Mouse (Mus musculus) embryo, embryonic 11.5 days (tissue): ENCODE results near the gene Mrap2.
"Not testable (repeated sequence)": the region's sequence is repeated elsewhere in the genome, so short reads cannot be mapped to it uniquely, and the experiment has no call there.

ENCODE experiments used
- DNase-seq: peaks from one replicate; pipeline ENCODE4 v3.0.0-alpha.2; 2012; ENCODE audit warnings: low read depth, low spot score

Gene Mrap2

DNA sequence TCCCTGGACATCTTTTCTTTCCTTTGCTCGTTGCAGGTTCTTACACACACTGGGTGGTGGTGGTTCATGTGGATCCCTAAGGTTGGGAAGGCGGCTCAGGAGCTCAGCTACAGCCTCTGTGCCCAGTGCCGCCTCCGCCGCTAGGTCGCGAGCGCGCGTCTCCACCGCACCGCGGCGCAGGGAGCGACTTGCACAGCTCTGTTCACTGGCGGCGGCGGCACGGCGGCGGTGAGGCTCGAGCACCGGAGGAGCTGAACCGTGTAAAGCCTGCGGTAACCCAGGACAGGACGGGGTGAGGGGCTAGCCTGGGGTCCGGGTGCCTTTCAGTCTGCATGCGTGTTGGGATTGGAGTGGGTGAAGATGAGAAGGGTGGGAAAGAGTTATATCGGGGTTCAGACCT lies at the start of gene Mrap2:
Gene Mrap2 (plus strand): TSS at position 201 of the 400 bp plus-strand sequence.
- DNase-seq, result peak; percentile 30

DNA sequence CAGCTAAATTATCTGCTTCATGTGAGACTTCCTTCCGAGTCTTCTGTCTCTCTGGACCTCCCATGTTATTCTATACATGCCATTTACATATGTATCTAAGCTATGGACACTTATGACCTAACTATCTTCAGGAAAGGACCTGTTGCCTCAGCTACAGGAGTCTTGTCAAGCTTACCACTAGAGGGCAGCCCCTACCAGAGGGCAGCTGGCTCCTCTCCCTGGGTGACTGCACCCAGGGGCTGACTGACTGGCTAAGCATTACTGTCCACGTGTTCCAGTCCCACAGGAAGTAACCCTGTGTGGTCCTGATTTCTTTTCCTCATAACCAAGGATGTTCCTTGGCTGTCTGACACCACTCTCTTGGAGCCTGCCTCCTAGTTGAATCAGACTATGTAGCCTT lies 46.1 kb upstream of the Mrap2 start:
- no peak for DNase-seq

DNA sequence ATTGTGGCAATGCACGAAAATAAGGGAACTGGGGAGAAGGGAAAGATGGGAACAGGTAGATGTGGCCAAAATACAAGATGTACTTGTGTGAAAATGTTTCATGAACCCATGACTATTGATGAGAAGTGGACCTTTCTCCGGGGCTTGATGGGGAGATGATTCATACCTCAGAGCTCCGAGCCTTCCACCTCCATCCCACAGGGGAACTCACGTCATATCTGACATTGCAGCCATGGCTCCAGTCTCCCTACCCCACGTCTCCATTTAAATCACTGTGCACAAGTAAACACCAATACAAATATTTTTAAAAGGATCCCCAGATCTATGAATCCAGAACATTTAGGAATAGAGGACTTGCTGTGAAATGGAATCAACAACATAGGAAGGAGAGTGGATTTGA lies 29.1 kb upstream of the Mrap2 start:
- DNase-seq, result no peak

DNA sequence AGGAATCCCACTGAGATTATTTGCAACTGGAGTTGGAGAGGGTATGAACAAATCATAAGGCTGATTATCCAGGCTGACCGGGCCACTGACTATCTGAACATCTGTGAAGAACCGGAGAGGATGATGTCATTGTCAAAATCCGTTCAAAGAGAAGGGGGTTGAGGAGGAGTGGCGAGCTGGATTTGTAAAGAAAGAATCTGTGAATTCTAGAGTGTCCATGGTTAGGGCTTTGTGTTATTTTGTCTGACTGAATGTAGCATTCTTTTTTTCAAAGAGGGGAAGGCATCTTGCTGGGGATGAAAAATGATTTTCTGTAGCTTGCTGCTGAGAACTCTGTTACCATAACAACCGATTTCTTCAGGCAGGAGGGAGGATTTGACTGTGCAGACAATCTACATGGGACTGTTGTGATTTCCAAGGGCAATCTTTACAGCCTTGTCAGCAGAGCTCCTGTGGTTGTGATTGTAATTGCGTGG lies 28.6 kb upstream of the Mrap2 start:
- no peak for DNase-seq

GRCm38 (mm10) chr9:87115978-87116377 lies 28.1 kb upstream of the Mrap2 start:
- DNase-seq, result no peak

GRCm38 (mm10) chr9:87118996-87119395 lies 25.1 kb upstream of the Mrap2 start:
- no peak for DNase-seq

DNA sequence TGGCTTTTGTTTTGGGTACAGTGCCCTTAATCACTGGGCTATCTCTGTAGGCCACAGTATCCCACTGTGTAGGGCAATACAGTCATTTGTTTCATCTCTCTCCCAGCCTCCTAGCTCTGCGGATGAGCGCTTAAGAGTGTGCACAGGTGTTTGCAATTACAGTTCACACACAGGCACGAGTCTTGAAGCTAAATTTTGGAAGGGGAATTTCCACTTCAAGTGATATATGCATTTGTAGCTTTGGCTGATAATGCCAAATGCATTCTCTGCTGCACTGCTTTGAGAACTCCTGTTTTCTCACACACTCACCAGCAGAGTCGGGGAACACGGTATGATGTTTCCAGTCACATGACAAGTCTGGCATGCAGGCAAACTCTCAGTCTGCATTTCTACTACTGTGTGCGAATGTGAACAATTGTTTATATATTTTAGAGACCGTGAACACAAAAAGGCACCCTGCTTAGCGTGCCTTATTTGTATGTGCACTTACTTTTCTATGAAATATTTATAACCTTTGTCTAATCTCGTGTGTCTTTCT lies 22.1 kb upstream of the Mrap2 start:
- no peak for DNase-seq

DNA sequence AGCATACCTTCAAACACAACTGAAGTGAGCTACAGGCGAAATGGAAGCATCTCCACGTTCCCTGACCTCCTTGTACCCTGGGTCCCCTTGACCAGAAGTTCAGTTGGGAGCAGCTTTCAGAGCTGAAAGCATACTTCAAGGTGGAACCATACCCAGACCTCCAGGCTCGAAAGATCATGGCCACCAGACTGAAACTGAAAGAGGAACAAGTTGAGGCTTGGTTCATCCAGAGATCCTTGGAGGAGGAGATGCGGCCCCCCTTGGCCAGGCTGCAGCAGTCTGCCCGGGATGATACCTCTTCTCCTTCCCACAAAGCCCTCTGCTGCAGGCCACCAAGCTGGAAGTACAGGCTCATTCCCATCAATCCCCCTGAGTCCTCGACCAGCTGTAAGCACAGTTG lies 17.1 kb upstream of the Mrap2 start:
- not testable (repeated sequence) for DNase-seq

GRCm38 (mm10) chr9:87135765-87136558 lies 8.1 kb upstream of the Mrap2 start:
- no peak for DNase-seq

DNA sequence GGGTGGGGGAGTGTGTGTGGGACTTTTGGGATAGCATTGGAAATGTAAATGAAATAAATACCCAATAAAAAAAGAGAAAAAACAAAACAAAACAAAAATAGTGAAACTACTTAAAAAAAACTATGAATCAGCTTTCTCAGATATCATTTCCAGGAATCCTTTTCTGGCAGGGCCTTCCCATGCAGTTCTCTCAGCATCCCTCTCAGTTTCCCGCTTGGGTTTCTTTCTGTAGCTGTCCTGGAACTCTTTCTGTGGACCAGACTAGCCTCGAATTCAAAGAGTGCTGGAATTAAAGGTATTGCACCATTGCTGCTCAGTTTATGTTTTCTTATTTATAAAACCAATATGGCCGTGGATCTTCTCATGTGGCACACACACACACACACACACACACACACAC lies 1.0 kb upstream of the Mrap2 start:
- no peak for DNase-seq

GRCm38 (mm10) chr9:87144532-87144931 lies 426 bp downstream of the Mrap2 start:
- DNase-seq, result no peak

- no peak for DNase-seq
These were observed 1.1 kb downstream of the Mrap2 start for GRCm38 (mm10) chr9:87145180-87145579.

DNA sequence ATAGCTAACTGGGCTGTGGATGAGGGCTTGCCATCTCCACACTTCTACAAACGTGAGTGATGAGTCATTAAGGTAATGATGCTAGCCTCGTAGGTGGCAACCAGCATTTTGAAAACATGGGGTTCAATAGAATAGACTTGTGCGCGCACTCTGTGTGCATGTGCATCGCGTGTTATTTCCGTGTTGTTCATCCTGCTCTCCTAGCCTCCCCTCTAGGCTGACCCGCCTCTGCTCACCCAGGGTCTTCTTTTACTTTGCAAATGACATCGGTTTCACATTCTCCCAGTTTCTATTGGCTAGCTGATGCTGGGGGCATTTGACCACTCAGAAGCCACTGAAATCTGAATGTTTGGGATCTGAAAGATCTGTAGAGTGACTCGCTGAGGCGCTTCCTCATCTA lies 1.6 kb downstream of the Mrap2 start:
- DNase-seq, result no peak

DNA sequence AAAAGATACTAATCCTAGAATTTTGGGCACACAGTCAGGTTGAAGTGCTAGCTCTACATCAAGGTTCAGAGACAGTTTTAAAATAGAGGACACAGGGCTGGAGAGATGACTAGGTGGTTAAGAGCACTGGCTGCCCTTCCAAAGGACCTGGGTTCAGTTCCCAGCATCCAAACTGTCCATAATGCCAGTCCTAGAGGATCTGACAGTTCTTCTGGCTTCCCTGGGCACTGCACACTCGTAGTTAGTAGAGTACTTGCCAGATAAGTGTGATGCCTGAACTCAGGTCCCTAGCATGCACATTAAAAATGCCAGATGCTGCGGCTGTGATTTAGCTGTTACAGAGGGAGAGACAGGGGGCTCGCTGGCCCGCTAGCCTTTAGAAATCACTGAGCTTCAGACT lies 2.3 kb downstream of the Mrap2 start:
- no peak for DNase-seq

GRCm38 (mm10) chr9:87147927-87148326 lies 3.8 kb downstream of the Mrap2 start:
- DNase-seq, result no peak

DNA sequence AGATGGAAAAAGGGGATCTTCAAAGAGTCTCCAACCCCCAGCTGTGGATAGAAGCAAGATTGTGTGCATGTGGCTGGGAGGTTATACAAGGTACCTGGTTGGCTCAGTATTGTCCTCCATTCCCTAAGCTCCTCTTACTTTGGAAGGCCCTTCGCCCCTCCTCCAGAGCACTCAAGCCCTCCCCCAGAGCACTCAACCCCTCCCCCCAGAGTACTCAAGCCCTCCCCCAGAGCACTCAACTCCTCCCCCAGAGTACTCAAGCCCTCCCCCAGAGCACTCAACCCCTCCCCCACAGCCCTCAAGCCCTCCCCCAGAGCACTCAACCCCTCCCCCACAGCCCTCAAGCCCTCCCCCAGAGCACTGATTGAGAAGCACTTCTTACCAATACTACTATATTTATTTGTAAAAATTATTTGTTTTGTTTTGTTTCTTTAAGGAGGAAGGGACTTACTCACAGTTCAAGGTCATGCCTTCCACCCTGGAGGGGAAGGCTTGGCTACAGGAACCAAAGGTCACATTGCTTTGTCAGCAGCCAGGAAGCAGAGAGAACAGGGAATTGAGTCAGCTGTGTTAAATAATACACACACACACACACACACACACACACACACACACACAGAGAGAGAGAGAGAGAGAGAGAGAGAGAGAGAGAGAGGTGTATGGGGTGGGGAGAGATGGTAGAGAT lies 8.7 kb downstream of the Mrap2 start:
- no peak for DNase-seq

DNA sequence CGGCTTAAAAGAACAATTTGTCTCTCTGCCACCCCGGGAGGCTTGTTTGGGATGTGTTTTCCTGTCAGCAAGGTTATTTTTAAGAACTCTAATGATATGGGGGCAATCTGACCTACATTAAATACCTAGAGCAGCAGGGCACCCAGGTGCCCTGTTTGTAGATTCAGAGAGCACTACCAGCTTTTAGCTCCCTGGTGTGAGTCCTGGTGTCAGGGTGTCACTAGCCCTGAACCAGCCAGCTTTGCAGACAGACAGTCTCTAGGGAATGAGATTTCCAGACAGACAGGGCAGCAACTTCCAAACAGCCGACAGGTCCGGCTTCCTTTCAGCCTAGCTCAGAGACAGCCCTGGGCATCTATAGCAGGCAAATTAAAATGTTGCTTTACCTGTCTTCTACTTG lies 18.5 kb downstream of the Mrap2 start:
- no peak for DNase-seq

- DNase-seq, result no peak
These were observed 23.1 kb downstream of the Mrap2 start for GRCm38 (mm10) chr9:87167001-87167830.

DNA sequence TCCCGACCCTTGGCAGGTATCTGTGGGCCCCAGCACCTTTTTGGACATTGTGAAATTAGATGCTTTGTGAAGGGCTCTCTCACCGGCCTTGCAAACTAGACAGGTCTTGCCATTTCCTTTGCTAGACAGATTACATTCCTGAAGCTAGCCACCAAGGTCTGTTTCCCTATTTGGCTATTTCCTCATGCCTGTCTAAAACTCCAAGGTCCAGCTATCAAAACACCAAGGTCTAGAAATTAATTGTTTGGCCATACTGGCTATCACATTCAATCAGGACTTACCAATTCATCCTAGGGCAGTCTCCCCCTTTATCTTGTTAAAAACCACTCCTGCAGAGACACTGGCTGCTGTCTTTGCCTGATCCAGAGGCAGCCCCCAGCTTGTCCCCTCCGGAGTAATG lies 23.9 kb downstream of the Mrap2 start:
- no peak for DNase-seq

DNA sequence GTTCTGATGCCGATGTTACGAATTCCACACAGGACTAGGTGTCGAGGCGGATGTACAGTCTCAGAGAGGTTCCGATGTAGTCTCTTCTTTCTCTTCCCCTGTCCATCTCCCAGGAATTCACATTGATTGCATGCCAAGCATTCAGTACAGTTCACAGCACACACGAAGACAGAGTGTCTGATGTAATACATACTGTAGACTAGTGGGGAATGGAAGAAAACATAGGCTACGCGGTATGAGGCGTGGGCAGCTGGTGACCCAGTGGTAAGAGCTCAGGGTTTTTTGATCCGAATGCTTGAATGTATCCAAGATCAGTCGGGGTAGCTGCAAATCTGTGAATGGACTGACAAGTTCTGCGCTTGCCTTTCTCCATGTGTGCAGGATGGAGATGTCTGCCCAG lies 25.0 kb downstream of the Mrap2 start:
- no peak for DNase-seq

- no peak for DNase-seq
These were observed 26.8 kb downstream of the Mrap2 start for GRCm38 (mm10) chr9:87170891-87171290.

DNA sequence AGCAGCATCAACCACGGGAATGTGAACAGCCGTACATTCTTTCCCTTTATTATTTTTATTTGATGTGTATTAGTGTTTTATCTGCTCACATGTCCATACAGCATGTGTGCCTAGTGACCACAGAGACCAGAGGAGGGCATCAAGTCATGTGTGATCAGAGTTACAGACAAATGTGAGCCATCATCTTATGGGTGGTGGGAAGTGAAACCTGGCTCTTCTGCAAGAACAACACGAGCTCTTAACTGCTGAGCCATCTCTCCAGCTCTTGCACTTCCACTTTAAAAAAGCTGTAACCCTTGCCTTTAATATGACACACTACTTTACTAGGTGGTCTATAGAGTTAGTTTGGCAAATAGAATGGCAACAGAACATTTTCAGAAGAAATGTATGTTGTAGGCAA lies 27.4 kb downstream of the Mrap2 start:
- DNase-seq, result no peak
